Mouse (Mus musculus): Measurements from ENCODE around the gene Lsm4. TPM values are rescaled to one million over a fixed set of nuclear protein-coding genes. Genes with fewer than 3 reads are reported as not detected.

The Lsm4 gene
- 1.1 TPM for polyA plus RNA-seq (2014; fragmentation: Illumina TruSeq; extraction: RNeasy Lipid Tissue Mini Kit (QIAGEN cat#74804); ENCODE audit: low read depth, low replicate concordance)

DNA sequence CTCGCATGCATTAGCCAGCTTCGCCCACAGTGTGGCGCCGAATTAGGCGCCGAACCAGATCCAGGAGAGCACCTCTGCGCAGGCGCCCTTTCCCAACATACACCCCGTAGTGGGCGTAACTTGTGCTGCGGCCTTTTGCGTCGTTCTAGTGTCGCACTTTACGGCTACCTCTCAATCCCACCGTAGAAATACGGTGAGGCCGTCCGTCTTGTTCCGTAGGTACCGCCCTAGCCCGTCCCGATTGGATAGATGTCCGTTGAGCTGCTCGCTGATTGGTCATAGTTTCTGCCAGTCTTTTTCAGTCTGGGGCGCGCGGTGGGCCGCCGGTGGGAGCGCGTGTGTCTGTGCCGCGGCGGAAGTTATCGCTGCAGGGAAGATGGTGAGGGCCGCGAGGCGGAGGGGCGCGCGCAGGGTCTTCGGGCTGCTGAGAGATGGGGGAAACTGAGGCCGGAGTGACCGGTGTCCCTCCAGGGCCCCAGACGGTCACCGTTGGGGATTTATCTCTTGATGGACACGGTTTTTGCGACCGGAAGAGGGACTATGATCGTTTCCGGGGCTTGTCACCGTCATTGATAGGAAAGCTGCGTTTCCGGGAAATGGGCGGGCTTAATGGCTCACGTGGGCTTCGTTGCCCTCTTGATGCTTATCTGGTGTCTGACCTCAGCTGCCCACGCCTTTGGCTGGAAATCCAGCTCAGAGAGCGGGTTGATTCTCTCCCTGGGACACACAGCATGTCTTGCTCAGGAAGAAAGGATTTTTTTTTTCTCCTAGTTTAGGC lies at the start of gene Lsm4:
Gene Lsm4 (plus strand): TSS at position 170 of the 778 bp plus-strand sequence.

DNA sequence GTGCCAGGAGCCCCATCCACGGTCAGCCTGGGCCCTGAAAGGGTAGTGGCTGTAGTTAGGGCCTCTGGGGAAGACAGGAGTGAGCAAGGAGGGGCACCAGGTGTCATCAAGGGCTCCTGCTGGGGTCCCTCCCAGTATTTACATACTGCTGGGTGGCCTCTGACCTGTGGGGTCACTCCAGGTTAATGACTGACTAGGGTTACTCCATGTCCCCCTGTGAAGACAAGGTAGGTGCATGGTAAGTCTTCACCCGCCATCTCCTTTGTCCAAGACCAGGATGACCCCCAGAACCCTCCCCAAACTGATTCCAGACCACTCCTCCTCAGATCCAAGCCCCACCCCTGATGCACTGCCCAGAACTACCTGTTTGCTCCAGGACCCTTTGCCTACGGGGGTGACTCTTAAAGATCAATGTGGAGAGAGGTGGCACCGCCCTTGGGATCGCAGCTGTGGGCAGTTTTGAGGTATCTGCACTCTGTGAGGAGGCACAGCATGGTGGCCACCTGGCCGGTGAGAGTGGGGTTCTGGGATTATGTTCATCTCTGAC lies 40.6 kb upstream of the Lsm4 start, which contains the start of gene Gdf15:
Gene Gdf15 (minus strand): TSS at position 111 of the 547 bp plus-strand sequence.

DNA sequence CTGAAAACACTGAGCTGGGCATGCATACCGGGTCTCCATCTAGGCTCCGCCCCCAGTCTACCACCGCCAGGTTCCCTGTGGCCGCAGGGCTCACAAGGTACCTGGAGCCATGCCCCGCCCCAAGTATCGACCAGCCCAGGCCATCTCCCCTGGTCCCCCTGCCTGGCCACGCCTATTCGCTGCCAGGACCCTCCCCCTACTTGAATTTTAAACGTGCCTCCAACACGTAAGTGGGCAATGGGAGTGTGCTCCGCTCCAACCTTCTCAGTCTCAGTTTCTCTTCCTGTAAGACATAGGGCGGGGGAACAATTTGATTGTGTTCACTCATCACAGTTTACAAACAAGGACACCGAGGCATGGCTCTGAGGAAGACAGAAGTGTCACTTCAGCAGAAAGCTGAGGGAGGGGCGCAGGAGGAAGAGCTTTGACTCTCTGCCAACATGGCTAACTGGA lies 12.7 kb upstream of the Lsm4 start, which contains the start of gene Pgpep1:
Gene Pgpep1 (minus strand): TSS at position 116 of the 453 bp plus-strand sequence.

GRCm38 (mm10) chr8:70698310-70699109 lies 25.5 kb downstream of the Lsm4 start, which contains the start of gene Jund:
Gene Jund (plus strand): TSS chr8:70698949.

GRCm38 (mm10) chr8:70703287-70703686 lies 30.2 kb downstream of the Lsm4 start, which contains the start of gene Iqcn:
Gene Iqcn (plus strand): TSS chr8:70703457.

GRCm38 (mm10) chr8:70718297-70718696 lies 45.2 kb downstream of the Lsm4 start, which contains the start of gene Gm3336:
Gene Gm3336 (plus strand): TSS chr8:70718543.

GRCm38 (mm10) chr8:70723486-70724210 lies 50.6 kb downstream of the Lsm4 start, which contains the start of gene Pde4c:
Gene Pde4c (plus strand): TSS chr8:70723720.

Other genes with a start within 250 kb of the Lsm4 start
- gene Crtc1, start 233.7 kb upstream of the Lsm4 start, polyA plus RNA-seq (2014; fragmentation: Illumina TruSeq; extraction: RNeasy Lipid Tissue Mini Kit (QIAGEN cat#74804); ENCODE audit: low read depth, low replicate concordance) = 1.0 TPM
- gene Klhl26, start 196.3 kb upstream of the Lsm4 start, polyA plus RNA-seq (2014; fragmentation: Illumina TruSeq; extraction: RNeasy Lipid Tissue Mini Kit (QIAGEN cat#74804); ENCODE audit: low read depth, low replicate concordance) = 0.74 TPM
- 1.8 TPM for gene Tmem59l, start 185.9 kb upstream of the Lsm4 start, polyA plus RNA-seq (2014; fragmentation: Illumina TruSeq; extraction: RNeasy Lipid Tissue Mini Kit (QIAGEN cat#74804); ENCODE audit: low read depth, low replicate concordance)
- 0.74 TPM for gene Crlf1, start 180.1 kb upstream of the Lsm4 start, polyA plus RNA-seq (2014; fragmentation: Illumina TruSeq; extraction: RNeasy Lipid Tissue Mini Kit (QIAGEN cat#74804); ENCODE audit: low read depth, low replicate concordance)
- not detected for gene Rex1bd, start 166.5 kb upstream of the Lsm4 start, polyA plus RNA-seq (2014; fragmentation: Illumina TruSeq; extraction: RNeasy Lipid Tissue Mini Kit (QIAGEN cat#74804); ENCODE audit: low read depth, low replicate concordance)
- gene Uba52, start 162.4 kb upstream of the Lsm4 start, polyA plus RNA-seq (2014; fragmentation: Illumina TruSeq; extraction: RNeasy Lipid Tissue Mini Kit (QIAGEN cat#74804); ENCODE audit: low read depth, low replicate concordance) = 3.6 TPM
- 3.0 TPM for gene Fkbp8, start 145.5 kb upstream of the Lsm4 start, polyA plus RNA-seq (2014; fragmentation: Illumina TruSeq; extraction: RNeasy Lipid Tissue Mini Kit (QIAGEN cat#74804); ENCODE audit: low read depth, low replicate concordance)
- 6.7 TPM for gene Kxd1, start 145.3 kb upstream of the Lsm4 start, polyA plus RNA-seq (2014; fragmentation: Illumina TruSeq; extraction: RNeasy Lipid Tissue Mini Kit (QIAGEN cat#74804); ENCODE audit: low read depth, low replicate concordance)
- 1.3 TPM for gene Ell, start 133.8 kb upstream of the Lsm4 start, polyA plus RNA-seq (2014; fragmentation: Illumina TruSeq; extraction: RNeasy Lipid Tissue Mini Kit (QIAGEN cat#74804); ENCODE audit: low read depth, low replicate concordance)
- 0.83 TPM for gene Isyna1, start 78.9 kb upstream of the Lsm4 start, polyA plus RNA-seq (2014; fragmentation: Illumina TruSeq; extraction: RNeasy Lipid Tissue Mini Kit (QIAGEN cat#74804); ENCODE audit: low read depth, low replicate concordance)
- not detected for gene Ssbp4, start 64.4 kb upstream of the Lsm4 start, polyA plus RNA-seq (2014; fragmentation: Illumina TruSeq; extraction: RNeasy Lipid Tissue Mini Kit (QIAGEN cat#74804); ENCODE audit: low read depth, low replicate concordance)
- not detected for gene Lrrc25, start 57.1 kb upstream of the Lsm4 start, polyA plus RNA-seq (2014; fragmentation: Illumina TruSeq; extraction: RNeasy Lipid Tissue Mini Kit (QIAGEN cat#74804); ENCODE audit: low read depth, low replicate concordance)
- not detected for gene Gdf15, start 40.8 kb upstream of the Lsm4 start, polyA plus RNA-seq (2014; fragmentation: Illumina TruSeq; extraction: RNeasy Lipid Tissue Mini Kit (QIAGEN cat#74804); ENCODE audit: low read depth, low replicate concordance)
- gene Pgpep1, start 12.9 kb upstream of the Lsm4 start, polyA plus RNA-seq (2014; fragmentation: Illumina TruSeq; extraction: RNeasy Lipid Tissue Mini Kit (QIAGEN cat#74804); ENCODE audit: low read depth, low replicate concordance) = 1.2 TPM
- 5.1 TPM for gene Jund, start 25.7 kb downstream of the Lsm4 start, polyA plus RNA-seq (2014; fragmentation: Illumina TruSeq; extraction: RNeasy Lipid Tissue Mini Kit (QIAGEN cat#74804); ENCODE audit: low read depth, low replicate concordance)
- gene Iqcn, start 30.2 kb downstream of the Lsm4 start, polyA plus RNA-seq (2014; fragmentation: Illumina TruSeq; extraction: RNeasy Lipid Tissue Mini Kit (QIAGEN cat#74804); ENCODE audit: low read depth, low replicate concordance) = 11.0 TPM
- gene Gm3336, start 45.3 kb downstream of the Lsm4 start, polyA plus RNA-seq (2014; fragmentation: Illumina TruSeq; extraction: RNeasy Lipid Tissue Mini Kit (QIAGEN cat#74804); ENCODE audit: low read depth, low replicate concordance) = not detected
- not detected for gene Pde4c, start 50.5 kb downstream of the Lsm4 start, polyA plus RNA-seq (2014; fragmentation: Illumina TruSeq; extraction: RNeasy Lipid Tissue Mini Kit (QIAGEN cat#74804); ENCODE audit: low read depth, low replicate concordance)
- 0.85 TPM for gene Rab3a, start 81.4 kb downstream of the Lsm4 start, polyA plus RNA-seq (2014; fragmentation: Illumina TruSeq; extraction: RNeasy Lipid Tissue Mini Kit (QIAGEN cat#74804); ENCODE audit: low read depth, low replicate concordance)
- 0.29 TPM for gene Mpv17l2, start 87.7 kb downstream of the Lsm4 start, polyA plus RNA-seq (2014; fragmentation: Illumina TruSeq; extraction: RNeasy Lipid Tissue Mini Kit (QIAGEN cat#74804); ENCODE audit: low read depth, low replicate concordance)
- 0.84 TPM for gene Pik3r2, start 103.5 kb downstream of the Lsm4 start, polyA plus RNA-seq (2014; fragmentation: Illumina TruSeq; extraction: RNeasy Lipid Tissue Mini Kit (QIAGEN cat#74804); ENCODE audit: low read depth, low replicate concordance)
- gene Mast3, start 131.8 kb downstream of the Lsm4 start, polyA plus RNA-seq (2014; fragmentation: Illumina TruSeq; extraction: RNeasy Lipid Tissue Mini Kit (QIAGEN cat#74804); ENCODE audit: low read depth, low replicate concordance) = 1.0 TPM
- not detected for gene Il12rb1, start 135.2 kb downstream of the Lsm4 start, polyA plus RNA-seq (2014; fragmentation: Illumina TruSeq; extraction: RNeasy Lipid Tissue Mini Kit (QIAGEN cat#74804); ENCODE audit: low read depth, low replicate concordance)
- 1.6 TPM for gene Arrdc2, start 166.5 kb downstream of the Lsm4 start, polyA plus RNA-seq (2014; fragmentation: Illumina TruSeq; extraction: RNeasy Lipid Tissue Mini Kit (QIAGEN cat#74804); ENCODE audit: low read depth, low replicate concordance)
- not detected for gene Kcnn1, start 190.0 kb downstream of the Lsm4 start, polyA plus RNA-seq (2014; fragmentation: Illumina TruSeq; extraction: RNeasy Lipid Tissue Mini Kit (QIAGEN cat#74804); ENCODE audit: low read depth, low replicate concordance)
- gene Ccdc124, start 200.7 kb downstream of the Lsm4 start, polyA plus RNA-seq (2014; fragmentation: Illumina TruSeq; extraction: RNeasy Lipid Tissue Mini Kit (QIAGEN cat#74804); ENCODE audit: low read depth, low replicate concordance) = 0.50 TPM
- not detected for gene Slc5a5, start 219.5 kb downstream of the Lsm4 start, polyA plus RNA-seq (2014; fragmentation: Illumina TruSeq; extraction: RNeasy Lipid Tissue Mini Kit (QIAGEN cat#74804); ENCODE audit: low read depth, low replicate concordance)
- 27.3 TPM for gene Rpl18a, start 224.2 kb downstream of the Lsm4 start, polyA plus RNA-seq (2014; fragmentation: Illumina TruSeq; extraction: RNeasy Lipid Tissue Mini Kit (QIAGEN cat#74804); ENCODE audit: low read depth, low replicate concordance)
- gene Map1s, start 232.7 kb downstream of the Lsm4 start, polyA plus RNA-seq (2014; fragmentation: Illumina TruSeq; extraction: RNeasy Lipid Tissue Mini Kit (QIAGEN cat#74804); ENCODE audit: low read depth, low replicate concordance) = 1.9 TPM

Measured in testis, adult 10 weeks (tissue).